Mouse (Mus musculus) gastrocnemius, postnatal 25 days (tissue): ENCODE measurements at regions not wholly inside any gene's neighbourhood (a gene's known extent, or its start where the extent isn't known, plus 50 kb on each side); places are given as distances from the start of the nearest gene placed in this dataset.
A peak's percentile ranks its signal among the peaks of the same experiment; 100 is the strongest.

Experiments used
- DNase-seq: peaks from one replicate; pipeline ENCODE4 v3.0.0; 2022

- DNase-seq: no peak
Observed at GRCm38 (mm10) chr1:73309556-73309955, 293.8 kb upstream of the Tnp1 start.

GRCm38 (mm10) chr1:73308420-73308819 lies 292.7 kb upstream of the Tnp1 start:
- DNase-seq: no peak

GRCm38 (mm10) chr1:73307194-73307593 lies 291.5 kb upstream of the Tnp1 start:
- DNase-seq: no peak

- no peak for DNase-seq
Observed at GRCm38 (mm10) chr1:73299978-73300688, 284.4 kb upstream of the Tnp1 start.

- no peak for DNase-seq
Observed at GRCm38 (mm10) chr1:73285342-73285741, 269.6 kb upstream of the Tnp1 start.

- no peak for DNase-seq
Observed at GRCm38 (mm10) chr1:73274480-73274879, 258.8 kb upstream of the Tnp1 start.

GRCm38 (mm10) chr1:73270787-73271391 lies 255.2 kb upstream of the Tnp1 start:
- no peak for DNase-seq

- DNase-seq: no peak
Observed at GRCm38 (mm10) chr1:73269051-73269755, 253.5 kb upstream of the Tnp1 start.

GRCm38 (mm10) chr1:73265009-73265408 lies 249.3 kb upstream of the Tnp1 start:
- peak; percentile 83 for DNase-seq

- no peak for DNase-seq
Observed at GRCm38 (mm10) chr1:73264245-73264644, 248.5 kb upstream of the Tnp1 start.

- DNase-seq: no peak
Observed at GRCm38 (mm10) chr1:73259525-73260098, 243.9 kb upstream of the Tnp1 start.

GRCm38 (mm10) chr1:73257263-73257662 lies 241.6 kb upstream of the Tnp1 start:
- DNase-seq: no peak

- DNase-seq: no peak
Observed at GRCm38 (mm10) chr1:73251911-73252356, 236.2 kb upstream of the Tnp1 start.

GRCm38 (mm10) chr1:73244016-73244415 lies 228.3 kb upstream of the Tnp1 start:
- peak; percentile 46 for DNase-seq

- no peak for DNase-seq
Observed at GRCm38 (mm10) chr1:73242290-73242689, 226.6 kb upstream of the Tnp1 start.

GRCm38 (mm10) chr1:73236867-73237266 lies 221.2 kb upstream of the Tnp1 start:
- DNase-seq: no peak

GRCm38 (mm10) chr1:73233636-73234035 lies 217.9 kb upstream of the Tnp1 start:
- no peak for DNase-seq

GRCm38 (mm10) chr1:73233041-73233440 lies 217.3 kb upstream of the Tnp1 start:
- no peak for DNase-seq

GRCm38 (mm10) chr1:73230611-73231010 lies 214.9 kb upstream of the Tnp1 start:
- no peak for DNase-seq

GRCm38 (mm10) chr1:73227246-73227645 lies 211.5 kb upstream of the Tnp1 start:
- DNase-seq: no peak

- no peak for DNase-seq
Observed at GRCm38 (mm10) chr1:73221863-73222262, 206.2 kb upstream of the Tnp1 start.

GRCm38 (mm10) chr1:73214305-73214946 lies 198.7 kb upstream of the Tnp1 start:
- no peak for DNase-seq
